Mouse (Mus musculus): ENCODE data around the gene Nxn. TPM values are rescaled to one million over a fixed set of nuclear protein-coding genes. Genes with fewer than 3 reads are reported as not detected.

Gene Nxn
- polyA plus RNA-seq, 1 experiment from 2014 or later, result 57.3 TPM

Other genes with a start within 250 kb of the Nxn start
- gene Vps53, start 219.5 kb downstream of the Nxn start, polyA plus RNA-seq (2016; fragmentation: Nextera tagmentation; extraction: Ambion mirVana), result 56.3 and 60.6 TPM in 2 replicates
- 27.6 and 31.2 TPM in 2 replicates for gene Fam57a, start 219.5 kb downstream of the Nxn start, polyA plus RNA-seq (2016; fragmentation: Nextera tagmentation; extraction: Ambion mirVana)
- 0.54 TPM in 1 of 2 replicates, not detected in the other for gene Dbil5, start 181.5 kb downstream of the Nxn start, polyA plus RNA-seq (2016; fragmentation: Nextera tagmentation; extraction: Ambion mirVana)
- 27.5 and 28.7 TPM in 2 replicates for gene Gemin4, start 181.5 kb downstream of the Nxn start, polyA plus RNA-seq (2016; fragmentation: Nextera tagmentation; extraction: Ambion mirVana)
- 15.4 and 18.0 TPM in 2 replicates for gene Mrm3, start 155.4 kb downstream of the Nxn start, polyA plus RNA-seq (2016; fragmentation: Nextera tagmentation; extraction: Ambion mirVana)
- gene Glod4, start 155.4 kb downstream of the Nxn start, polyA plus RNA-seq (2016; fragmentation: Nextera tagmentation; extraction: Ambion mirVana), result 109 and 118 TPM in 2 replicates
- gene Timm22, start 7.8 kb upstream of the Nxn start, polyA plus RNA-seq (2016; fragmentation: Nextera tagmentation; extraction: Ambion mirVana), result 111 and 113 TPM in 2 replicates
- gene Abr, start 223.2 kb upstream of the Nxn start, polyA plus RNA-seq (2016; fragmentation: Nextera tagmentation; extraction: Ambion mirVana), result 85.3 and 93.4 TPM in 2 replicates